Mouse (Mus musculus) gastrocnemius, postnatal 4 days (tissue): ENCODE data around the gene Usp32. TPM values are rescaled to one million over a fixed set of nuclear protein-coding genes. Genes with fewer than 3 reads are reported as not detected.

Experiments used
- DNase-seq, 2 experiments: peaks; one replicate each; pipeline ENCODE4 v3.0.0; 2021 to 2022; ENCODE audit warnings: low spot score in 2 of 2, mixed read lengths in 2 of 2
- total RNA-seq, 2 experiments: library from RNA; stranded (reverse); gene quantifications; 2 replicates each; pipeline ENCODE4 v1.2.3; 2021

Gene Usp32
- total RNA-seq, 2 experiments from 2014 or later, result 14.2 to 17.0 TPM

DNA sequence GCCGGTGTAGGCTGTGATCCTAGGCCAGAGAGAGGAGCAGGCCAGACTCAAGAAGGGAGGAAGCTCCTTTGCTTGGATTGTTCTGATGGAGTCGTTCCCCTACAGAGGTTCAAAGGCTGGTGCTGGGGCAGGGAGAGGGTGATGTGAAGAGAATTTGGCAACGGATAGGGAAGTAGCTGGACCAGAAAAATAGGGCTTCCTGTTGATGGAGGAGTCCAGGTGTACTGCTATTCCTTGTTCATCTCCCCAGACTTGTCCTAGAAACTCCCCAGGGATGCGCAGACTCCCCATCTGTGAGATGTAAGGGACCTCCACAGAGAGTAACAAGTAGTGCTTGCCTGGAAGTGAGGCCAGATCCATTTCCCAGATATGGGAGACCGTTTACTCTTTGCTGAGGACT is 183.6 kb downstream of the Usp32 start:
- DNase-seq, result no peak

- DNase-seq, result no peak
Observed at GRCm38 (mm10) chr11:84952611-84953010, 187.3 kb downstream of the Usp32 start.

DNA sequence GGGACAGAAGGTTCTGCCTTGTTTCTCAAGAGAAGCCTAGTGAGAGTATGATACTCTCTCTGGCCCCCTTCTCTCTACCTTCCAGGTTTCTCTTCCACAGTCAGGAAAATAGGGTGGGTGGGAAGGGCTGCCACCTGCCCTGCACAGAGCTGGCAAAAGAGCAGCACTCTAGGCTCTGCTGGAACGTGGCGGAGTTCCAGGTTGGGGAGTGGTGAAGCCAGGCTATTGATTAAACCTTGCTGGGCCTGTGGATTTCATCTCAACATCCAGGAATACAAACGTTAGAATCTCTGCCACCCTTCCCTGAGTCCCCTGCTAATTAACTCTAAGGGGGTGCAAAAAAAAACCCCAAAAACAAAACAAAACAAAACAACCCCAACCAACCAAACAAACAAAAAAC is 191.4 kb downstream of the Usp32 start:
- DNase-seq, result no peak

- no peak for DNase-seq
Observed at GRCm38 (mm10) chr11:84948114-84948513, 191.8 kb downstream of the Usp32 start.

GRCm38 (mm10) chr11:84947206-84947605 is 192.8 kb downstream of the Usp32 start:
- no peak for DNase-seq

- no peak for DNase-seq
Observed at GRCm38 (mm10) chr11:84945841-84946240, 194.1 kb downstream of the Usp32 start.

GRCm38 (mm10) chr11:84944639-84945435 is 195.1 kb downstream of the Usp32 start:
- no peak for DNase-seq

GRCm38 (mm10) chr11:84943948-84944347 is 196.0 kb downstream of the Usp32 start:
- DNase-seq, result peak; percentile 49 to 70

- no peak for DNase-seq
Observed at GRCm38 (mm10) chr11:84940140-84940539, 199.8 kb downstream of the Usp32 start.

- no peak for DNase-seq
Observed at GRCm38 (mm10) chr11:84939508-84940053, 200.4 kb downstream of the Usp32 start.

Other genes with a start within 250 kb of the Usp32 start
- 10 to 100 TPM; 12.2 to 14.7 TPM for gene Znhit3, start 223.8 kb downstream of the Usp32 start, total RNA-seq
- 1 to 10 TPM; 6.7 to 8.7 TPM for gene Car4, start 182.4 kb downstream of the Usp32 start, total RNA-seq
- under 1 TPM in 1 of 2 experiments, not detected in 1; 0.42 TPM for gene 1700125H20Rik, start 30.2 kb upstream of the Usp32 start, total RNA-seq
- gene Appbp2, start 95.0 kb upstream of the Usp32 start, total RNA-seq, result 10 to 100 TPM; 27.2 to 27.4 TPM
- gene Ppm1d, start 171.1 kb upstream of the Usp32 start, total RNA-seq, result 10 to 100 TPM; 11.8 to 15.3 TPM
- 10 to 100 TPM; 37.5 to 47.1 TPM for gene Bcas3, start 213.0 kb upstream of the Usp32 start, total RNA-seq